Mouse (Mus musculus): ENCODE results near the gene Acap2.

Gene Acap2

DNA sequence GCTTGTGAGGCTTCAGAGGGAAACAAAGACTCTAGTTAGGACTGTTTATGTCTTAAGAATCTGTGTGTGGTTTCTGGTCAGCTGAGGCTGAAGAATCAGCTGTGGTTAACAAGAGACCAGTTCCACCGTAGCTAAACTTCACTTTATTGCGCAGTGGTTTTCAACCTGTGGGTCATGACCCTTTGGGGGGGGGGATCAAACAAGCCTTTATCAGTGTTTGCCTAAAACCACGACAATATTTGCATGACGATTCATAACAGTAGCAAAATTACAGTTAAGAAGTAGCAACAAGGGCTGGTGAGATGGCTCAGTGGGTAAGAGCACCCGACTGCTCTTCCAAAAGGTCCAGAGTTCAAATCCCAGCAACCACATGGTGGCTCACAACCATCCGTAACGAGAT, 4.7 kb upstream of the Acap2 start:
- DNase-seq (ENCODE audit: low spot score), result no peak

DNA sequence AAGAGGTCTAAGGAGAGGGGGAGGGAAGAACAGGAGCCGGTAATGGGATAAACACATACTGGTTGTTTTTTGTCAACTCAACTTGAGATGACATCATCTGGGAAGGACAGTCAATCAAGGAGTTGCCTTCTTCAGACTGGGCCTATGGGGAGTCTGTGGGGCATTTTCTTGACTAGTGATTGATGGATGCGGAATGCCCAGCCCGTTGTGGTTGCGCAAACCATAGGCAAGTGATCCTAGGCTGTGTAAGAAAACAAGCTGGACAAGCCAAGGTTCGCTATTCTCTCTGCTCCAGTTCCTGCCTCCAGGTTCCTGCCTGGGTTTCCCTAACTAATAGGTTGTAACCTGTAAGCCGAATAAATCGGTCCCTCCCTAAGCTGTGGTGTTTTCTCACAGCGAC, 4.1 kb upstream of the Acap2 start:
- DNase-seq (ENCODE audit: low spot score), result no peak

DNA sequence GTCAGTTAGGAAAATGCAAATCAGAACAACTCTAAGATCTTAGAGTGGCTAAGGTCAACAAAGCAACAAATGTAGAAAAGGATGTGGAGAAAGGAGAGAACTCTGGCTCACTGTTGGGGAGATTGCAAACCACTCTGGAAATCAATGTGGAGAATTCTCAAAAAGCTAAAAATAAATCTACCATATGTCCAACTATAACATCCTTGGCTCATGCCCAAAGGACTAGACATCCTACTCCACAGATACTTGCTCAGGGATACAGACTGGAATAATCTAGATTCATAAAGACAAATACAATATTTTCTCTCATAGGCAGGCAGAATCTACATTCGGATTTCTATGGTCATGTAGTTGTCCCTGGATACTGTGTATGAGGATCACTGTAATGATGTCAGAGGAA, 3.2 kb upstream of the Acap2 start:
- no peak for DNase-seq (ENCODE audit: low spot score)

DNA sequence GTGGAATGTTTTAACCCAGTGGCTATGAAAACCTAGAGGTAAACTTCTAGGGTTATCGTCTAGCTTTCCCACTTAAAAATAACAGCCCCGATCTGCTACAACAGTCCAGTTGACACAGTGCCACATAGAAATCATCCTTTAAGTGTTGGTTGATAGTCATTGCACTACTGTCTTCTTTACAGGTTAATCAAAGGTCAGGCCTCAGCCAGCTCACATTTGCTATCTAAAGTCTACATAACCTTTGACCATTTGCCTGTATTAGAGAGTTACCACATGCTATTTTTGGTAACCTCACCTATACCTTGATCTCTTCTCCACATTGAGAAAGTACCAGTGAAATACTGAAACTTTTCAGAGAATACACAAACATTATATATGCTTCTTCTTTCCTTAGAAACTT, 659 bp upstream of the Acap2 start:
- no peak for DNase-seq (ENCODE audit: low spot score)

DNA sequence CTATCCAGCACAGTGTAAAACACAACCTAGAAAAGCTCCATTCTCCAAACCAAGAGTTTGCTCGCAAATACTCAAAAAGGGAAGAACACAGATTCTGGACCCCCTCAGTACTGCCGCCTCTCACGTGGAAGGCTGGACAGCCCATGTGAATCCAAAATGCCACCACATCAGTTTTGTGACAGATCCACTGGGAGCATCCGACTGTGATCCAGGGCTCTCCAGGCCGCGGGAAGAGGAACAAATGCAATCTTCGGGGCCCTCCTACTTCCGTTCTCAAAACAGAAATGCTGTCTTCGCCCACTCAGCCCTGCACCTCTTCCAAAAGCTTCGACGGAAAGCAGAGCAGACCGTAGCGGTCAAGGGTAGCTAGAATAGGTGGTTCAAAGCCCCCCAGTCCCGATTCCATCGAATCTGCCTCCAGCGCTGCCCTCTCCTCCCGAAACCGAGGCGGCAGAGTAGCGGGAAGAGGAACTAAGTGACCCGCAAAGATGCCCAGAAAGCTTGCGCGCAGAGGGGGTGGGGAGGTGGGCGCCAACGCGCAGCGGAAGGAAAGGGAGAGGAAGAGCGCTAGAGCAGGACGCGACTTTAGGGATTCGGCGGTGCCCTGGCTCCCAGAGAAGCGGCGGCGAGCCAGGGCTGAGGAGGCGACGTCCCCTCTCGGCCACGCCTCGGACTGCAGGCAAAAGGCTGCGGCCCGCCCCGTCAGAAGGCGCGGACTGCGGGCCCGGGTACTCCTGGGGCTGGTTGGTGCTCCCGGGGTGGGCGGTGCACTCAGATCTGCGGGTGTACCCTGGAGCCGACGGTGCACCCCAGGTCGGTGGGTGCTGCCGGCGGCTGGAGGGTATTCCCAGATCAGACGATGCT, 887 bp downstream of the Acap2 start:
- peak; percentile 26 for DNase-seq (ENCODE audit: low spot score)

DNA sequence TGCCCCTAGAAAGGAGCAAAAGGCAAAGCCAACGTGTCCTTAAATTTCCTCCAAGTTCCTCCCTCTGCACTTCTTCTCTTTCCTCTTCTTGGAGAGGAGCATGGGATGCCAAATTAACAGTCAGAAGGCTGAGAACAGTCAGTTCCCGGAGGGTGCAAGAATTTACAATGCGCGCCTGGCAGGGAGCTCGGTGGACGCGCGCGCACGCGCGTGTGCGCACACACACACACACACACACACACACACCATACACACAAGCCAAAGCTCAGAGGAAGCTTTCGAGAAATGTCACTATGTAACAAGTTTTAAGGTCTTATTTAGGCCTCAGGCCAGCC, 1.5 kb downstream of the Acap2 start:
- no peak for DNase-seq (ENCODE audit: low spot score)

DNA sequence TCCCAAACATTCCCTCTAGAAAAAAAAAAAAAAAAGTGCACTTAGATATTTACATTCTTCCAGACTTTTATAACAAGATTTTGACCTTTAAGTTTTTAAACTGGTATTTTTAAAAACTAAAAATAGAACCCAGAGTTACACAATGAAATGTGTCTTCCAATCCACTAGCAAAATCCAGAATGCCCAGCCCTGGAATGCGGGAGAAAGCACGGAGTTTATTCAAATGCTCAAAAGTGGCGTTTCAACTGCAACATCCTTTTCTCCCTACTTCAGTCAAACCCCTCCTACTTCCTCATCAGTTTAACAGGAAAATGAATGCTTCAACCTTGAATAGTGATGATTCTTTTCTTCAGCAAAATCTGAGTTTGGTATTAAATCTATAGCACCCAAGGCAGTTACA, 4.1 kb downstream of the Acap2 start:
- DNase-seq (ENCODE audit: low spot score), result no peak

DNA sequence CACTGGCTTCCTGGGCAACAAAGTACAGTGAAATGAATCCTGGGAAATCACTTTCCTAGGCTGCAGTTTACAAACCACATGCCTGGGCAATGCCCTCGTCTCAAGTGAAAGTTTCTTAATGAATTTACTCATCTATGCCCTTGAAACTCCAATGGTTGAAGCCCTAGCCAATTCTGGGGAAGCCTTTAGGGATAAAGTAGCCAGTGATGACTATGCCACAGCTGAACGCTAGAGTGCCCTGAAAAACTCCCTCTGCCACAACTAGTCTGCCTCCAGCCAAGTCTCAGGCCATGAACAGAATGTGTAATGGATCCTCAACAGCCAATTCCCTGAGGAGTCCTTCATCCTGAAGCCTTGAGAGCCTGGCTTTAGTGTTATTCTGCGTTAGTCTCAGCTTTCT, 8.5 kb downstream of the Acap2 start:
- no peak for DNase-seq (ENCODE audit: low spot score)

DNA sequence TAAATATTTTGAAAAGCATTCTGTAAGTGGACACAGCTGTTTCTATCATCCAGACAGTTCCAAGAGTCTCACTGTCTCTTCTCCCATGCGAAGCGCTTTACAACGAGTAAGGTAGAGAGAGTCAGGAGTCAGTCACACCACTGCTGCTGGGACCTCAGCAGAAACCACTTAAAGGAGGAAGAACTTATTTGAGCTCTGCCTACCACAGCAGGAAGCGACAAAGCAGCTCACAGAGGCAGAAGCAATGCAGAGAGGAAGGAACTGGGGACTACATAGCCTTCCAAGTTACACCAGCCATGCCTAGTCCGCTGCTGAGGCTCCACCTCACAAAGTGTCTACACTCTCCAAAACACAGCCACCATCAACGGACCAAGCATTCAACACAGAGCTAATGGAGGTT, 9.2 kb downstream of the Acap2 start:
- peak; percentile 23 for DNase-seq (ENCODE audit: low spot score)

DNA sequence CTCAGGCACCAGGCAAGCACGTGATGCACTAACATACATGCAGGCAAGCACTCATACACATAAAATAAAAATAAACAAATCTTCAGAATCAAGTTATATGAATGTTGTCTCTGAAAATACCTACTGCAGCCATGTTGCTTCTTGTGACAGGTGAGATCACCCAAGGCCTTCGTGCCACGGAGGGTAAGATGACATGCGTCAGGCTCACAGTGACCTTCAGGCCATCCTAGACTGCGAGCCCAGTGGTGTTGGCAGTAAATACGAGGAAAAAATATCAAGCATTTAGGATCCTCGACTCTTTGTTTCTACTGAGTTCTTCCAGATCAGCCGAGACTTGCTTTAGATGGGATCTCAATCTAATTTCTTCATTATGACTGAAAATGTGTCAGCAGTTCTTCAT, 10.6 kb downstream of the Acap2 start:
- no peak for DNase-seq (ENCODE audit: low spot score)

DNA sequence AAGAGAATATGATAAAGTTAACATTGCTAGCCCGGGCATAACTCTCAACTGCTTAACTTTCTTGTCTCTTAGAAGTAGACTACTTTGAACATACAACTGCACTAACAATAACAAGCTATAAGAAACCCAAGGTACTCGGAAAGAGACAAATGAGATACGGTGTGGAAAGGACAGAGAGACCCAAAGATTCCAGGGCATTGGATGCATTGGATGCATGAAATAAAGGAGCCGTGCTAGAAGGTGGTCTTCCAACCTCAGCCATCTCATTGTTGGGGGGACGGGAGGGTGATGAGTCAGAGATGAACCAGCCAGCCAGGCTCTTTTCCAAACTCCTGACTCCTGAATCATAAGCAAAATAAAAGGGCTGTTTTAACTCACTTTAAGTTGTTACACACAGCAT, 11.8 kb downstream of the Acap2 start:
- no peak for DNase-seq (ENCODE audit: low spot score)

DNA sequence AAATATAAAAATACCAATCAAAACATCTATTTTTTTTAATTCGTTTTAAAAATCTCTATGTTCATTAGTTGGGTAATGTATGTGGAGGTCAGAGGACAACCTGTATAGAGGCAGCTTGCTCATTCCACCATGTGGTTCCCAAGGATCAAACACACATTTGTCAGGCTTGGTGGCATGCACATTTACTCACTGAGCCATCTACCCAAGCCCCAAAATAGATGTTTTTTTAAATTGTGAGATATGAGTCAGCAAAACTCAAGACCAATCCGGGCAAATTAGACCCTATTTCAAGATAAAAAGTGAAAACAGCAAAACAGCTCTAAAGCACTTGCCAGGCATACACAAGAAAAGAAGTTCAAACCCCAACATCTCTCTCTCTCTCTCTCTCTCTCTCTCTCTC, 12.2 kb downstream of the Acap2 start:
- no peak for DNase-seq (ENCODE audit: low spot score)

DNA sequence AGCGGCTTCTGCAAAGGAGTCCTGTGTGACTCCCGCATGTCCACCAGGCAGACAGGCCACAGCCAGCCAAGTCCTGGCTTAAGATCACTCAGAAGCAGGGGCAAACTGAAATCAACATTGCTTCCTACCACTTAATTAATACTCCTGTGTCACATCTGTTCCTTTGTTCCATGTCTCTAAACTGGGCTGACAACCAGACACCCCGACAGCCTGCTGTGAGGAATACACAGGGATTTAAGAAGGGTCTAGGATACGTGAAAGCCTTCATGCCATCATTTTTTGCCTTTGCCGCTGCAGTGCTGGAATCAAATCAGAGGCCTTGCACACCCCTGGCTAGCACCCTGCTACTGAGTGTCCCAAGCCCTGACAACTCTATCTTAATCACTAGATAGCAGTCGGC, 12.8 kb downstream of the Acap2 start:
- no peak for DNase-seq (ENCODE audit: low spot score)

DNA sequence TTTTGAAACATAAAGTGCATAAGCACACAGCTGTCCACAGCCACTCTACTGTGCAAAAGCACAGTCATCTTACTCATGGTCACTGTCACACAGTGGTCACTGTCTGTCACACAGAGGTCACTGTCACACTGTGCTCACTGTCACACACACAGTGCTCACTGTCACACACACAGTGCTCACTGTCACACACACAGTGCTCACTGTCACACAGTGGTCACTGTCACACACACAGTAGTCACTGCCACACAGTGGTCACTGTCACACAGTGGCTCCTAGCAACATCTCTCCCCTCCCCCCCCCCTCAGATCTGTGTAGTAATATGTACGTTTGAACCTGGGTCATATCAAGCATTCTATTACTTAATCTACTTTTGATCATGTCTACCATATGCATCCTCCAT, 13.9 kb downstream of the Acap2 start:
- DNase-seq (ENCODE audit: low spot score), result no peak

DNA sequence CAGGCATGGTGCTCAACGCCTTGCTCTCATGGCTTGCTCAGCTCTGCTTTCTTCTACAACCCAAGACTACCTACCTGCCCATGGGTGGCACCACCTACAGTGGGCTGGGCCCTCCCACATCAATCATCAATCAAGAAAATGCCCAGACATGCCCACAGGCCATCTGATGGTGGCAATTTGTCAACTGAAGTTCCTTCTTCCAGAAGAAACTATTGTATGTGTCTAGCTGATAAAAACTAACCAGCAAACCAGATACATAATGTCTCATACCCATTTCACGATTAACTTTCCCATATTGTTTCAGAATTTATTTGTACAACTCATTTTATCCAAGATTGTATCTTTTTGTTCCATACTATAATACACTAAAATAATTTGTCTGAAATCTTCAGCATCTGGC, 15.3 kb downstream of the Acap2 start:
- DNase-seq (ENCODE audit: low spot score), result no peak

DNA sequence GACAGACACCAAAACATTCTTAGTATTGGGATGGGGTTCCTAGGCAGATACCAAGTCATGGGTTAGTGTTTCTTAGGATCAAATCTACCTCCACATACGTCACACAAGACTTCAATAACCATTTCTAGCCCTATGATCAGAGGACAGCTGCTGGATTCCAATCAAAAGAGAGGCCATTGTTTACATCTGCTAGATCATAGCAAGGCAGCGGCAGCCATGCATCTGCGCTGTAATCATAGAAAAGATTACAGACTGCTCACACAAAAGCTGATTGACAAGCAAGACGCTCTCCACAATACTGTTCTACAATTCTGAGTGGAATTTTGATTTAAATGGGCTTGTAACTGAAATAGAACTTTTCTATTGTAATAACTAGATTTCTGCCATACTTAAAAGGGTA, 16.3 kb downstream of the Acap2 start:
- no peak for DNase-seq (ENCODE audit: low spot score)

DNA sequence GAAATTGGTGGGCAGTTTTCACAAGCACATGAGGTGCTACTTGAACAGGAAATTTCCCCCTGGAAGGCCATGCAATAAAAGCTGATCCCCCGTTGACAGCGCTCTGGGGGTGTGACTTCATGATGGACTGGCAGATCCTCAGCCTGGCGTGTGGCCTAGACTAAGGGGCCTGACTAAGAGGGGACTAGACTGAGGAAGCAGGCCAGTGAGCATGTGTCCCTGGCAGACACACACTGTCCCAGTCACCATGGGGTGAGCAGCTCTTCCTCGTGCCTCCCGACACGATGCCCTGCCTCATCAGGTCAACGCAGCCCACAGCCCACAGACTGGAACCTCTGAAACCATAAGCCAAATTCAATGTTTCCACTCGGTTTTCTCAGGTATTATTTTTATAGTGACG, 18.5 kb downstream of the Acap2 start:
- no peak for DNase-seq (ENCODE audit: low spot score)

DNA sequence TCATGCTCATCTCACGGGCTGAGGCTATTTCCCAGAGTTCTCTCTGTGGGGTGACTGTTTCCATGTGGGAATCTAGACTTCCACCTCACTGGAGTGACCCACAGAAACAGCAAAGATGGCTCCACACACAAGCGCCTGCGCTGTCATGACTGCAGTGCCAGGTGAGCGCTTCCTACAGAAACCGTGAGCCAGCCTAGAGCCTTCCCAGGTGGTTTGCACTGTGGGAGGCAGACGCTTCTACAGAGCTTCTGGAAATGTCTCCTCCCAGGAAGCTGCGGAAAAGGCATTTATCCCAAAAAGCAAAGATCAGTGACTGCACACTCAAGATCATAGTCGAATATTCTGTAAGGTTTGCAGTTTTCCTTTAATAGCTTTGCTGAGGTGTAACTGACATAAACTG, 20.2 kb downstream of the Acap2 start:
- DNase-seq (ENCODE audit: low spot score), result no peak

DNA sequence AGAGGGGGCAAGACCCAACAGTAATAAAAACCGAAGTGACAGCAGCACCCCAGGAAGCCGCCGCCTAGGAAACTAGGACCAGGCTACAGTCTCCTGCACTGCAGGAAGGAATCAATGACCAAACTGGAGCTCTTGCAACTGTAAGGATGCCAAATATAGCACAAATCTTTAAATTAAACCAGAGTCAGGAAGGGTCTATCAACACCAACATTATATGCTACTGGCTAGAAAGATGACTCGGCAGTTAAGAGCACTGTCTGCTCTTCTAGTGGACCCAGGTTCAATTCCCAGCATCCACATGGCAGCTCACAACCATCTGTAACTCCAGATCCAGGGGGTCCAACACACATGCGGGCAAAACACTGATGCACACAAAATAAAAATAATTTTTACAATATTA, 21.7 kb downstream of the Acap2 start:
- no peak for DNase-seq (ENCODE audit: low spot score)

DNA sequence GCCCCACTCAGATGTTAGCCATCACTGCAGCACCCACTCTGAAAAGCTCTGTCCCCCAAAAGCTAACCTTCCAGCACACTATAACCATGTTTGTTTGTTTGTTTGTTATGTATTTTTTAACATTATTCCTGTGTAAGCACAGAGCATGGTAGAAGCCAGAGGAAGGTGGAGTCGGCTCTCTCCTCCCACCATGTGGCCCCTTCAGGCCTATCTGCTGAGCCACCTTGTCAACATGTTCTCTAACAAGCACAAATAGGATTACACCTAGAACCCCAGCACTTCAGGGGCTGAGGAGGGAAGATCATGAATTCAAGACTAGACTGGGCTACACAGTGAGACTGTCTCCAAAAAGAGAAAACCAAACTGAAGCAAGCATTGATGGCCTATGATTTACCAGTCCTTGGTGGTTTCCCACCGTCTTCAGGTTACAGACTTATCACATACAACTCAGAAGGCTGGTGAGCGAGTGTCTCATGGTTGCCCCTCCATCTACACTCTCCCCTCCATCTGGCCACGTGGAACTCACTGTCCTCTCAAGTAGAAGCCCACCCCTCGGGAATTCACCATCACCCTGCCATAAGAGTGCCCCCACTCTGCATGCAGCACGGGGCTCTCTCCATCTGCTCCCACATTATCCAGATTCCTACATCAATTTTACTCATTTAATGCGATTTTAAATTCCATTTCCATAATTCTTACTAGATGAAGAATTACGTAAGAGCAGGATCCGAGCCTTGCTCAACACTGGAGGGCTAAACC, 26.0 kb downstream of the Acap2 start:
- no peak for DNase-seq (ENCODE audit: low spot score)

DNA sequence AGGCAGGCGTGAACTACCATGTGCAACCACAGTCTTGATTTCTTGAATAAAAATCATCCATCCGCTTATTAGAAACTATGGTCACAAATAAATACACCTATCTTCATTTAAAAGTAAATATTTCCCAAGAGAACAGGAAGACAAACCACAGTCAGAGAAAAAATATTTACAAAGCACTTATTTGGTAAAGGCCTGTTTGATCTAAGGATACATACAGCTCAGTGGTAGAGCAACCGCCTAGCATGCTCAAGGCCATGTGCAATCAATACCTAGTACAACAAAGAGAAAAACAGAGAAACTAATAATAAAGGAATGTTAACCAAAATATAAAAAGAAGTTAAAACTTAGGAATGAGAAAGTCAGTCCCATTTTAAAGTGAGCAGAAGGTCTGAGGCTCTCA, 28.8 kb downstream of the Acap2 start:
- no peak for DNase-seq (ENCODE audit: low spot score)

DNA sequence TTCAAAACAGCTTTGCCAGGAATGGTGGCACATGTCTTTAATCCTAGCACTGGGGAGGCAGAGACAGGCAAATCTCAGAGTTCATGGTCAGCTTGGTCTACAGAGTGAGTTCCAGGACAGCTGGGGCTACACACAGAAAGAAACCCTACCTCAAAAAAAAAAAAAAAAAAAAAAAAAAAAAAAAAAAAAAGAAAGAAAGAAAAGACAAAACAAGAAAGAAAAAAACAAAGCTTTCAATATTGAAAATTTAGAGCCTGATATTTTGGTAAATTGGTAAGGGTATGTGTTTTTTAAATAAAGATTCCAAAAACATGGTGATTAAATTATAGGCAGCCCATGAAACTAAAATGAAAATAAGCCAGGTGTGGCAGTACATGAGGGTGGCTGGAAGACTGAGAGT, 29.6 kb downstream of the Acap2 start:
- no peak for DNase-seq (ENCODE audit: low spot score)

DNA sequence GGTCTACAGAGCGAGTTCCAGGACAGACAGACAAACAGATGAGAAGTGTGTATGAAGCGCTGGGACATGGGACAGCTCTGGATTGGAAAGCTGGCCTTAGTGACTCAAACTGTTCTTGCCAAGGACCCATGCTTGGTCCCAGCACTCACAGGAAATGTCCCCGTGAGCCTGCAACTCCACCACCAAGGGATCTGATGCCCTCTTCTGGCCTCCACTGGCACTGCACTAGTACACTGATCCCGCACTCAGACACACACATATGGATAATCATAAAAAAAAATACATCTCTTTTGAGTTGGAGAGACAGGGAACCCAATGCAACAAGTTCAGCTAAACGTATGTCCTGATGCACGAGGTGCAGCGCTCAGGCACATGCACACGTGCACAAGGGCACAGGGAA, 30.7 kb downstream of the Acap2 start:
- no peak for DNase-seq (ENCODE audit: low spot score)

DNA sequence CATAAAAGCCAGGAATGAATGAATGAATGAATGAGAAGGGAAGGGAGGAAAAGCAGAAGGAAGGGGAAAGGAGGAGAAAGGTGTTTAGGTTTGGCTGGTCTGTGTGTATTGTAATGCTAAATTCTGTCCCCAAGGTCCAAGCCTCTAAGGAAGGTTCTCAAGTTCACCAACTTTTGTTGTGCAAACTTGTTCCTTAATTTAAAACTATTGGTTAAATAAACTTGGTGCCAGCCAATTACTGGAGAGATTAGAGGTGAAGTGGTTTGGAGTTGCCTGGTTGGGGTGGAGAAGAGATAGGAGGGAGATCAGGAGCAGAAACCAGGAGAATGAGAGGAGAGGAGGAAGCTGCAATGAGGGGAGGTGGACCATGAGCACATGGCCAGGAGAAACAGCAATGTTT, 31.4 kb downstream of the Acap2 start:
- DNase-seq (ENCODE audit: low spot score), result no peak
